Mouse (Mus musculus): ENCODE results near the gene Luc7l.

GRCm38 (mm10) chr17:26261826-26262225 lies 9.1 kb downstream of the Luc7l start:
- TF ChIP-seq POLR2A (IDR thresholded peaks at IDR 0.05; ENCODE audit: borderline replicate concordance, extremely low read depth, low read depth, low read length) (no peak), CTCF (IDR thresholded peaks at IDR 0.05; ENCODE audit: insufficient read depth, low read length) (no peak)

Data from lung, adult 2 months (tissue).